Mouse (Mus musculus): ENCODE results near the gene Schip1.

Schip1 gene

GRCm38 (mm10) chr3:68592575-68592974, 528.0 kb downstream of the Schip1 start:
- no peak for DNase-seq

- no peak for DNase-seq
These were observed 528.7 kb downstream of the Schip1 start for GRCm38 (mm10) chr3:68593073-68593867.

- no peak for DNase-seq
These were observed 530.8 kb downstream of the Schip1 start for GRCm38 (mm10) chr3:68595316-68595925.

- DNase-seq = no peak
These were observed 532.3 kb downstream of the Schip1 start for GRCm38 (mm10) chr3:68596938-68597337.

- DNase-seq = no peak
These were observed 538.3 kb downstream of the Schip1 start for GRCm38 (mm10) chr3:68602891-68603290.

GRCm38 (mm10) chr3:68604467-68604866, 539.9 kb downstream of the Schip1 start:
- DNase-seq = no peak

- no peak for DNase-seq
These were observed 540.4 kb downstream of the Schip1 start for GRCm38 (mm10) chr3:68604962-68605361.

GRCm38 (mm10) chr3:68605942-68606603, 541.5 kb downstream of the Schip1 start:
- no peak for DNase-seq

- DNase-seq = no peak
These were observed 542.1 kb downstream of the Schip1 start for GRCm38 (mm10) chr3:68606730-68607129.

GRCm38 (mm10) chr3:68607336-68607735, 542.7 kb downstream of the Schip1 start:
- no peak for DNase-seq

GRCm38 (mm10) chr3:68608848-68609497, 544.4 kb downstream of the Schip1 start:
- DNase-seq = peak; percentile 73

- no peak for DNase-seq
These were observed 545.4 kb downstream of the Schip1 start for GRCm38 (mm10) chr3:68610011-68610410.

GRCm38 (mm10) chr3:68610598-68611261, 546.1 kb downstream of the Schip1 start:
- DNase-seq = no peak

GRCm38 (mm10) chr3:68615042-68615810, 550.6 kb downstream of the Schip1 start:
- DNase-seq = peak; percentile 41

- DNase-seq = peak; percentile 8
These were observed 551.8 kb downstream of the Schip1 start for GRCm38 (mm10) chr3:68616363-68616762.

- no peak for DNase-seq
These were observed 553.1 kb downstream of the Schip1 start for GRCm38 (mm10) chr3:68617708-68618107.

- no peak for DNase-seq
These were observed 554.5 kb downstream of the Schip1 start for GRCm38 (mm10) chr3:68619097-68619496.

- no peak for DNase-seq
These were observed 557.4 kb downstream of the Schip1 start for GRCm38 (mm10) chr3:68621971-68622370.

GRCm38 (mm10) chr3:68623036-68623435, 558.4 kb downstream of the Schip1 start:
- no peak for DNase-seq

GRCm38 (mm10) chr3:68624471-68624870, 559.9 kb downstream of the Schip1 start:
- DNase-seq = no peak

- DNase-seq = no peak
These were observed 565.7 kb downstream of the Schip1 start for GRCm38 (mm10) chr3:68630261-68630660.

- no peak for DNase-seq
These were observed 566.2 kb downstream of the Schip1 start for GRCm38 (mm10) chr3:68630821-68631220.

Measured in cerebellum, adult 9-11 months (tissue).